Mouse (Mus musculus) lung, embryonic 14.5 days (tissue): ENCODE data around the gene Ninj2. TPM values are rescaled to one million over a fixed set of nuclear protein-coding genes. Genes with fewer than 3 reads are reported as not detected.

Experiments
- ATAC-seq: fragments of 200-750 bp; cut with Nextera tagmentation; 2 replicates; pipeline ENCODE4 v1.8.0; 2017; ENCODE audit warnings: mild to moderate bottlenecking, moderate TSS enrichment, moderate library complexity; ENCODE audit not compliant: insufficient read depth
- DNase-seq: peaks from one replicate; pipeline ENCODE4 v3.0.0-alpha.2; 2015
- H3K27ac ChIP-seq: fragments of 300-500 bp; sonication (generic); 2 replicates; pipeline ENCODE4 v1.5.1; 2014; ENCODE audit warnings: low read depth, mild to moderate bottlenecking, moderate library complexity
- H3K27me3 ChIP-seq: fragments of 300-500 bp; sonication (generic); 2 replicates; pipeline ENCODE4 v1.6.1; 2014; ENCODE audit warnings: low read length, control low read depth; ENCODE audit not compliant: insufficient read depth
- H3K36me3 ChIP-seq: fragments of 300-500 bp; sonication (generic); 2 replicates; pipeline ENCODE4 v1.6.1; 2014; ENCODE audit warnings: control low read depth; ENCODE audit not compliant: insufficient read depth
- H3K4me1 ChIP-seq: fragments of 300-500 bp; sonication (generic); 2 replicates; pipeline ENCODE4 v1.6.1; 2014; ENCODE audit warnings: antibody characterized with exemption, control low read depth; ENCODE audit not compliant: insufficient read depth
- H3K4me2 ChIP-seq: fragments of 300-500 bp; sonication (generic); 2 replicates; pipeline ENCODE4 v1.6.1; 2014; ENCODE audit warnings: mild to moderate bottlenecking
- H3K4me3 ChIP-seq: fragments of 300-500 bp; sonication (generic); 2 replicates; pipeline ENCODE4 v1.5.1; 2014; ENCODE audit warnings: low read depth, low read length
- H3K9ac ChIP-seq: fragments of 300-500 bp; sonication (generic); 2 replicates; pipeline ENCODE4 v1.6.1; 2014
- H3K9me3 ChIP-seq: fragments of 300-500 bp; sonication (generic); 2 replicates; pipeline ENCODE4 v1.6.1; 2016; ENCODE audit warnings: low read depth, low read length, control low read depth
- CTCF ChIP-seq: IDR thresholded peaks from 2 replicates; pipeline ENCODE4 v1.5.1; 2016; ENCODE audit warnings: antibody characterized with exemption, low read depth
- WGBS: fragments of 180-500 bp; shearing (Covaris S2); extraction: QIAGEN DNeasy Blood & Tissue Kit; methylation state at CpG from one replicate; pipeline ENCODE4 v1.1.7; 2014; 5-methylcytosine and 5-hydroxymethylcytosine counted together
- polyA plus RNA-seq: library from polyadenylated mRNA; unstranded; fragments of >200 nt; fragmentation: Nextera tagmentation; extraction: Ambion mirVana; gene quantifications from 2 replicates; pipeline ENCODE4 v1.2.1, GENCODE M21; 2014

The Ninj2 gene
- polyA plus RNA-seq = 0.30 and 0.39 TPM in 2 replicates

- no peak for TF ChIP-seq CTCF
- no peak for ATAC-seq
- no peaks in the 10 kb centered on the region for H3K27me3 ChIP-seq
- no peak within 1 kb of the TSS for H3K4me3 ChIP-seq
- 77% methylated on average over 11 of the region's 11 CpGs for WGBS
- no peaks in the 10 kb centered on the region for H3K4me1 ChIP-seq
- no peaks in the 10 kb centered on the region for H3K9me3 ChIP-seq
- no peaks in the 10 kb centered on the region for H3K36me3 ChIP-seq
- no peak within 1 kb of the TSS for H3K9ac ChIP-seq
- no peak within 1 kb of the TSS for H3K4me2 ChIP-seq
- DNase-seq = no peak
- H3K27ac ChIP-seq = no peak within 1 kb of the TSS
These were observed at the start of gene Ninj2 for GRCm38 (mm10) chr6:120093100-120093499. Ninj2 (plus strand) TSS chr6:120093350.

GRCm38 (mm10) chr6:120045406-120045805 lies 47.7 kb upstream of the Ninj2 start:
- Histone ChIP-seq H3K27ac (no peak overlapping the region), H3K36me3 (no peaks in the 10 kb centered on the region), H3K4me1 (no peaks in the 10 kb centered on the region), H3K4me2 (no peak overlapping the region), H3K9ac (no peak overlapping the region), H3K27me3 (no peaks in the 10 kb centered on the region), H3K4me3 (no peak overlapping the region), H3K9me3 (no peaks in the 10 kb centered on the region)
- DNase-seq = no peak
- 74% methylated on average over 4 of the region's 4 CpGs for WGBS
- no peak for TF ChIP-seq CTCF
- no peak for ATAC-seq

GRCm38 (mm10) chr6:120047705-120048292 lies 45.4 kb upstream of the Ninj2 start:
- Histone ChIP-seq H3K27me3 (no peaks in the 10 kb centered on the region), H3K9ac (no peak overlapping the region), H3K27ac (no peak overlapping the region), H3K4me3 (no peak overlapping the region), H3K36me3 (no peaks in the 10 kb centered on the region), H3K4me1 (no peaks in the 10 kb centered on the region), H3K4me2 (no peak overlapping the region), H3K9me3 (no peaks in the 10 kb centered on the region)
- TF ChIP-seq CTCF = no peak
- no peak for ATAC-seq
- DNase-seq = no peak
- WGBS = 46% methylated on average over 7 of the region's 7 CpGs

GRCm38 (mm10) chr6:120054412-120054811 lies 38.7 kb upstream of the Ninj2 start:
- Histone ChIP-seq H3K4me3 (no peak overlapping the region), H3K4me2 (no peak overlapping the region), H3K9me3 (no peaks in the 10 kb centered on the region), H3K27me3 (no peaks in the 10 kb centered on the region), H3K36me3 (no peaks in the 10 kb centered on the region), H3K27ac (no peak overlapping the region), H3K9ac (no peak overlapping the region), H3K4me1 (no peaks in the 10 kb centered on the region)
- ATAC-seq = no peak
- WGBS = 78% methylated on average over 6 of the region's 6 CpGs
- no peak for DNase-seq
- no peak for TF ChIP-seq CTCF

DNA sequence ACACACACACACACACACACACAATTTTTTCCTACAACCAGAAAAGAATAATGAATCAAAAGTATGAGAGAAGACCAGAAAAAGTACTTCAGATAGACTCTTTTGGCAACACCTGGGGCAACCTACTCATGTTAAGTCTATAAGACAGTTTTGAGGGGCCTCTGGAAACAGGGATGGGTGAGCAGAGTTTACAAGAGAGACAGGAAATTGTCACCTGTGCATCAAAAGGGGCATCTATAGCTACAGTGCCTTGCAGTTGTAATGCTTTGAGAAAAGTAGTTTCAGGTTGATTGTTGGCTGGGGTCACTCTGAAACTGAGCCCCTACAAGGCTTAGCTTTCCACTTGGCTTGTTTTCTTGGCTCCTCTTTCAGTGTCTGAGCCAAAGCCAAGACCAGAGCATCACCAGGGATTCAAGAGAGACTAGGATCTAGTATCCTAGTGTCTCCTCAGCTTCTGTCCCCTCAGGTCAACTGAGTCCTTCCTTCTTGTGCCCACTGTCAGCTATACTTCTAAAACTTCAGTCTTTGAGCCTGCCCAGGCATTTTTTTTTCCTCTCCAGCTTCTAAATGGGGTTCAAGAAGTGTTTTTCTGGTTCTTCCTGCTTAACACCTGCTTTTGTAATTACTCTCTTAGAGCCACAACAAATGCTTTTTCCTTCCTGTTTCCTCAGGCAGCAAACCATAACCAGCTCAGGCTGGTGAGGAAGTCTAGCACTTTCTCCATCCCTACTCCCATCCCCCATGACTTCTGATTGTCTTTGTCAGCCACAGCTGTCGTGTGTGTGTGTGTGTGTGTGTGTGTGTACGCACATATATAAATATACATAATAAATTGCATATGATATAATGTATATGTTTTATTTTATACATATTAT lies 37.2 kb upstream of the Ninj2 start:
- ATAC-seq (no peak), DNase-seq (no peak)
- 58% methylated on average over 2 of the region's 2 CpGs for WGBS

GRCm38 (mm10) chr6:120062934-120063333 lies 30.2 kb upstream of the Ninj2 start:
- no peak for TF ChIP-seq CTCF
- DNase-seq = no peak
- H3K27me3 ChIP-seq = no peaks in the 10 kb centered on the region
- H3K27ac ChIP-seq = no peak overlapping the region
- H3K4me3 ChIP-seq = no peak overlapping the region
- H3K36me3 ChIP-seq = no peaks in the 10 kb centered on the region
- 80% methylated on average over 5 of the region's 5 CpGs for WGBS
- no peak for ATAC-seq
- H3K4me2 ChIP-seq = no peak overlapping the region
- no peaks in the 10 kb centered on the region for H3K9me3 ChIP-seq
- H3K4me1 ChIP-seq = no peaks in the 10 kb centered on the region
- no peak overlapping the region for H3K9ac ChIP-seq

More for the DNA sequence above, 37.2 kb upstream of the Ninj2 start:
- no peaks in the 10 kb centered on the region for H3K36me3 ChIP-seq
- no peaks in the 10 kb centered on the region for H3K27me3 ChIP-seq
- no peak overlapping the region for H3K4me3 ChIP-seq
- no peak overlapping the region for H3K27ac ChIP-seq
- TF ChIP-seq CTCF = no peak
- H3K9ac ChIP-seq = no peak overlapping the region
- no peaks in the 10 kb centered on the region for H3K4me1 ChIP-seq
- no peaks in the 10 kb centered on the region for H3K9me3 ChIP-seq
- H3K4me2 ChIP-seq = no peak overlapping the region

DNA sequence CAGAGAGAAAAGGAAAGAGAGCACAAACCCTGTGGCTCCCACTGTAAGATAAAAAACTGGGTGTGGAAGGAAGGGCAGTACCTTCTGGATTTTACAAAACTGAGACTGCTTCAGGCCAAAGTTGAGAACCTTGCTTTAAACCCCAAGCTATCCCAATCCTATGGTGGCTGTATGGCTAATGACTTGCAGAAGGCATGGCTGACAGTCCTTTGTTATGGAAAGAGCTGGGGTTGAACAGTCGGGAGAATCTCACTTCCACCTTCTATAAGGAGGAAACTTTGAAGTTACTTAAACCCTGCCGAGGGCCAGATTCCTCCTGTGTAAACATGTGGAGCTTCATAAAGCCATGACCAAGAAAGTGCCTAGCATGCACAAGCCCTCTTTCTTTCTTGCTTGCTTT lies 28.5 kb upstream of the Ninj2 start:
- no peak for ATAC-seq
- 20% methylated on average over 2 of the region's 2 CpGs for WGBS
- Histone ChIP-seq H3K9me3 (no peaks in the 10 kb centered on the region), H3K9ac (no peak overlapping the region), H3K36me3 (no peaks in the 10 kb centered on the region), H3K4me1 (no peaks in the 10 kb centered on the region), H3K4me3 (no peak overlapping the region), H3K27ac (no peak overlapping the region), H3K4me2 (no peak overlapping the region), H3K27me3 (no peaks in the 10 kb centered on the region)
- no peak for DNase-seq
- TF ChIP-seq CTCF = no peak
